ENCODE assay signal across 8 mouse cellular contexts in the genomic region with DNA sequence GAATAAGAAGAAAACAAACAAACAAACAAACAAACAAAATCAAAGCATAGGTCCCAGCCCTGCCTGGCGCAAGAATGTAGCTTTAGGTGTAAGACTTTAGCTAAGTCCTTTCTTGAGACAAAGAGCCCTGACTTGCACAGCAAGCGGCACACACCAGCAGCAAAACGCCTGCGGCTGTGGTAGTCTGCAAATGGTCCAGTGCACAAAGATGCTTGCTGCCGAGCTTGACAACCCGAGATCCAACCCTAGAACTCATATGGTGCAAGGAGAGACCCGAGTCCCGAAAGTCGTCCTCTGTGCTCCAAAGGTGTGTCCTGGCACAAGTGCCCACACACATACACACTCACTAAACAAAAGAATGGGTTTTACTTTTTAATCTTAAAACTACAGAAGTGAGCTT. TPM values are rescaled to one million over a fixed set of nuclear protein-coding genes. Genes with fewer than 3 reads are reported as not detected.
DNase-seq lines count a peak whose midpoint lies in the region; ATAC-seq and TF ChIP-seq lines count a peak whose summit lies in the region.

No protein-coding gene starts in this region.

- H3K9ac ChIP-seq in heart, embryonic 16.5 days (ENCODE audit: low read length), result no peak overlapping the region
- H3K9ac ChIP-seq in liver, postnatal 0 days (replicated peaks), result no peak overlapping the region

- no peak for DNase-seq in heart, postnatal 14 days
- peak; percentile 11 to 16 for DNase-seq in thymus, postnatal 10 days (ENCODE audit: low spot score in 2 of 2)
- DNase-seq in thymus, postnatal 0 days (ENCODE audit: low spot score), result no peak
- no peak for DNase-seq in liver, postnatal 0 days
- no peak for DNase-seq in left cerebral cortex, adult 18-20 months (ENCODE audit: low spot score in 2 of 2)
- no peak for DNase-seq in left cerebral cortex, adult 8-10 months (ENCODE audit: low spot score in 2 of 2)

- intact Hi-C loops in heart, postnatal 14 days (cut with DNase I), result no loop called here

- H3K4me2 ChIP-seq in heart, embryonic 16.5 days (ENCODE audit: low read depth, low read length), result no peak overlapping the region
- peak overlapping the region; percentile 29; the same call in 1 of the 2 replicates for H3K4me2 ChIP-seq in liver, postnatal 0 days (ENCODE audit: low read depth, low read length)

- no peak overlapping the region for H3K4me3 ChIP-seq in heart, embryonic 16.5 days (ENCODE audit: low read length)
- H3K4me3 ChIP-seq in liver, postnatal 0 days (ENCODE audit: low read depth, low read length), result no peak overlapping the region

- TF ChIP-seq EP300 in liver, postnatal 0 days (IDR thresholded peaks at IDR 0.05; ENCODE audit: low read depth), result no peak

- WGBS in heart, embryonic 16.5 days, result 60% methylated on average over 9 of the region's 9 CpGs
- WGBS in liver, postnatal 0 days (ENCODE audit: insufficient replicate concordance), result 60% methylated on average over 9 of the region's 9 CpGs

- H3K9me3 ChIP-seq in heart, embryonic 16.5 days (replicated peaks; ENCODE audit: control insufficient read depth, low read length), result no peaks in the 10 kb centered on the region
- no peaks in the 10 kb centered on the region for H3K9me3 ChIP-seq in liver, postnatal 0 days (ENCODE audit: low read length)

- H3K27me3 ChIP-seq in heart, embryonic 16.5 days (ENCODE audit: control insufficient read depth, insufficient read depth, low read length), result peaks cover 4% of the 10 kb centered on the region; the same call in 1 of the 2 replicates
- H3K27me3 ChIP-seq in liver, postnatal 0 days (ENCODE audit: insufficient read depth, low read length), result no peaks in the 10 kb centered on the region

- H3K4me1 ChIP-seq in heart, embryonic 16.5 days (ENCODE audit: control insufficient read depth, insufficient read depth, low read length), result peaks cover 17% of the 10 kb centered on the region
- peaks cover 14% of the 10 kb centered on the region for H3K4me1 ChIP-seq in liver, postnatal 0 days (ENCODE audit: insufficient read depth)

- peak overlapping the region; percentile 79 for H3K27ac ChIP-seq in heart, embryonic 16.5 days (ENCODE audit: low read length)
- H3K27ac ChIP-seq in liver, postnatal 0 days (ENCODE audit: low read depth), result peak overlapping the region; percentile 67; the same call in 1 of the 2 replicates

- ATAC-seq in heart, embryonic 16.5 days (replicated peaks; ENCODE audit: extremely low read depth, insufficient read depth, low FRiP score), result no peak
- ATAC-seq in liver, postnatal 0 days, result no peak
- no peak for ATAC-seq in megakaryocyte, adult 5-6 weeks (ENCODE audit: poor library complexity, severe bottlenecking)

- no peak for TF ChIP-seq CTCF in liver, postnatal 0 days (IDR thresholded peaks at IDR 0.05; ENCODE audit: low read depth)

- H3K36me3 ChIP-seq in heart, embryonic 16.5 days (ENCODE audit: control insufficient read depth, insufficient read depth), result no peaks in the 10 kb centered on the region
- no peaks in the 10 kb centered on the region for H3K36me3 ChIP-seq in liver, postnatal 0 days (replicated peaks; ENCODE audit: insufficient read depth, low read length)

RNA-seq across cellular contexts. Expression of a gene that starts 19.7 kb away (rescaled TPM):
- polyA plus RNA-seq in heart, embryonic 16.5 days (2015; fragmentation: Nextera tagmentation; extraction: Ambion mirVana), result 9.0 and 10.0 TPM in 2 replicates
- 1 to 10 TPM; 5.2 to 6.6 TPM for total RNA-seq in heart, postnatal 14 days (2021)
- polyA plus RNA-seq in thymus, postnatal 0 days (2015; fragmentation: Nextera tagmentation; extraction: Ambion mirVana), result 0.95 and 1.1 TPM in 2 replicates
- polyA plus RNA-seq in liver, postnatal 0 days (2015; fragmentation: Nextera tagmentation; extraction: Ambion mirVana), result 0.12 TPM in 1 of 2 replicates, not detected in the other
- 1 to 10 TPM; 7.3 to 8.8 TPM for total RNA-seq in left cerebral cortex, adult 18-20 months (2021)
- 1 to 10 TPM; 6.0 to 8.4 (median 6.8) TPM for total RNA-seq in left cerebral cortex, adult 8-10 months (2022)
- total RNA-seq in megakaryocyte, adult 5-6 weeks (2015), result not detected in 2 replicates
- not detected in 2 replicates for total RNA-seq in megakaryocyte, adult 5-6 weeks (2017)

RNA-seq across cellular contexts. Expression of a gene that starts 44.7 kb away (rescaled TPM):
- 35.9 and 41.4 TPM in 2 replicates for polyA plus RNA-seq in heart, embryonic 16.5 days (2015; fragmentation: Nextera tagmentation; extraction: Ambion mirVana)
- total RNA-seq in heart, postnatal 14 days (2021), result 10 to 100 TPM; 10.7 to 12.0 TPM
- polyA plus RNA-seq in thymus, postnatal 0 days (2015; fragmentation: Nextera tagmentation; extraction: Ambion mirVana), result 36.7 and 40.5 TPM in 2 replicates
- polyA plus RNA-seq in liver, postnatal 0 days (2015; fragmentation: Nextera tagmentation; extraction: Ambion mirVana), result 9.8 and 11.5 TPM in 2 replicates
- 10 to 100 TPM; 97.1 to 99.0 TPM for total RNA-seq in left cerebral cortex, adult 18-20 months (2021)
- 10 to 100 TPM; 87.2 to 95.6 (median 91.6) TPM for total RNA-seq in left cerebral cortex, adult 8-10 months (2022)
- 9.4 and 12.7 TPM in 2 replicates for total RNA-seq in megakaryocyte, adult 5-6 weeks (2015)
- total RNA-seq in megakaryocyte, adult 5-6 weeks (2017), result 2.0 and 3.7 TPM in 2 replicates

Comparison
In these comparisons a context has a peak if more than half of its experiments do, and no peak if none do; other contexts are left out.
1. DNase-seq: peak in thymus, postnatal 10 days (2 of 2); none in heart, postnatal 14 days (0 of 2), thymus, postnatal 0 days (single experiment), liver, postnatal 0 days (single experiment), left cerebral cortex, adult 18-20 months (0 of 2) and left cerebral cortex, adult 8-10 months (0 of 2).
2. RNA of a gene that starts 19.7 kb away (total RNA-seq): 7.3 to 8.8 TPM in left cerebral cortex, adult 18-20 months, 6.0 to 8.4 TPM in left cerebral cortex, adult 8-10 months and 5.2 to 6.6 TPM in heart, postnatal 14 days; not detected in megakaryocyte, adult 5-6 weeks; every median in the first group is over 4 times any median in the second.
3. RNA of a gene that starts 44.7 kb away (total RNA-seq): 97.1 to 99.0 TPM in left cerebral cortex, adult 18-20 months and 87.2 to 95.6 TPM in left cerebral cortex, adult 8-10 months; 2.0 to 12.7 TPM in megakaryocyte, adult 5-6 weeks and 10.7 to 12.0 TPM in heart, postnatal 14 days; every median in the first group is over 4 times any median in the second.